9 mouse cellular contexts compared by ENCODE assay signal in genomic region chr12:84148622-84149012, GRCm38 (mm10). TPM values are rescaled to one million over a fixed set of nuclear protein-coding genes. Genes with fewer than 3 reads are reported as not detected.
DNase-seq lines count a peak whose midpoint lies in the region; ATAC-seq and TF ChIP-seq lines count a peak whose summit lies in the region.
"Had no signal": no experiment of that assay in that cellular context is flagged by ENCODE, and none has a peak within 500 bp of the region (broad histone marks: within the 10 kb centered on the region; RNA-seq: fewer than 3 reads in every experiment).

No protein-coding gene starts in this region.

- H3K9me3 ChIP-seq in embryonic facial prominence, embryonic 15.5 days (replicated peaks), result no peaks in the 10 kb centered on the region
- no peaks in the 10 kb centered on the region for H3K9me3 ChIP-seq in intestine, embryonic 15.5 days
- no peaks in the 10 kb centered on the region for H3K9me3 ChIP-seq in neural tube, embryonic 12.5 days

- no peaks in the 10 kb centered on the region for H3K27me3 ChIP-seq in embryonic facial prominence, embryonic 15.5 days
- H3K27me3 ChIP-seq in intestine, embryonic 15.5 days (replicated peaks), result no peaks in the 10 kb centered on the region
- no peaks in the 10 kb centered on the region for H3K27me3 ChIP-seq in neural tube, embryonic 12.5 days (replicated peaks)

- peak overlapping the region; percentile 84 for H3K27ac ChIP-seq in layer of hippocampus, adult 2 months
- H3K27ac ChIP-seq in embryonic facial prominence, embryonic 15.5 days (replicated peaks), result no peak overlapping the region
- H3K27ac ChIP-seq in intestine, embryonic 15.5 days, result no peak overlapping the region
- no peak overlapping the region for H3K27ac ChIP-seq in neural tube, embryonic 12.5 days

- no peak overlapping the region for H3K9ac ChIP-seq in embryonic facial prominence, embryonic 15.5 days
- H3K9ac ChIP-seq in intestine, embryonic 15.5 days, result peak overlapping the region; percentile 49; the same call in 1 of the 2 replicates
- H3K9ac ChIP-seq in neural tube, embryonic 12.5 days, result no peak overlapping the region

- H3K4me3 ChIP-seq in layer of hippocampus, adult 2 months, result peak overlapping the region; percentile 61
- H3K4me3 ChIP-seq in embryonic facial prominence, embryonic 15.5 days (replicated peaks), result peak overlapping the region; percentile 55
- peak overlapping the region; percentile 50 for H3K4me3 ChIP-seq in intestine, embryonic 15.5 days (replicated peaks)
- H3K4me3 ChIP-seq in neural tube, embryonic 12.5 days, result peak overlapping the region; percentile 59

- H3K4me1 ChIP-seq in embryonic facial prominence, embryonic 15.5 days, result peaks cover 19% of the 10 kb centered on the region
- peaks cover 22% of the 10 kb centered on the region for H3K4me1 ChIP-seq in intestine, embryonic 15.5 days (replicated peaks)
- H3K4me1 ChIP-seq in neural tube, embryonic 12.5 days, result peaks cover 19% of the 10 kb centered on the region

- no peak for ATAC-seq in embryonic facial prominence, embryonic 15.5 days (ENCODE audit: insufficient number of reproducible peaks, low FRiP score, low TSS enrichment, low read depth)
- no peak for ATAC-seq in intestine, embryonic 15.5 days
- 0 out of 2 replicates have a peak, but pooled peaks have one; percentile 26 for ATAC-seq in neural tube, embryonic 12.5 days (ENCODE audit: low FRiP score, low read depth)
- ATAC-seq in cerebellum, adult (ENCODE audit: insufficient number of reproducible peaks, low FRiP score, low TSS enrichment), result no peak

- peaks cover 21% of the 10 kb centered on the region for H3K36me3 ChIP-seq in embryonic facial prominence, embryonic 15.5 days
- peaks cover 10% of the 10 kb centered on the region; the same call in 1 of the 2 replicates for H3K36me3 ChIP-seq in intestine, embryonic 15.5 days
- peaks cover 17% of the 10 kb centered on the region for H3K36me3 ChIP-seq in neural tube, embryonic 12.5 days

- WGBS in embryonic facial prominence, embryonic 15.5 days, result 9% methylated on average over 10 of the region's 10 CpGs
- WGBS in intestine, embryonic 15.5 days, result 15% methylated on average over 10 of the region's 10 CpGs
- 6% methylated on average over 10 of the region's 10 CpGs for WGBS in neural tube, embryonic 12.5 days

- H3K4me2 ChIP-seq in embryonic facial prominence, embryonic 15.5 days (replicated peaks), result peak overlapping the region; percentile 85
- H3K4me2 ChIP-seq in intestine, embryonic 15.5 days (replicated peaks), result peak overlapping the region; percentile 94
- H3K4me2 ChIP-seq in neural tube, embryonic 12.5 days (replicated peaks), result peak overlapping the region; percentile 94

- DNase-seq in layer of hippocampus, adult 2 months (ENCODE audit: low spot score in 2 of 2), result no peak
- DNase-seq in layer of hippocampus, adult 9-10 months (ENCODE audit: low spot score), result no peak
- no peak for DNase-seq in retina, postnatal 1 day
- DNase-seq in cerebellum, adult 11 months, result no peak

- no peak for TF ChIP-seq CTCF in layer of hippocampus, adult 2 months (conservative IDR thresholded peaks at IDR 0.05)

RNA-seq across cellular contexts. Expression of gene Pnma1, which starts 0.3 kb away (rescaled TPM):
- total RNA-seq in layer of hippocampus, adult 2 months (2021), result 1 to 10 TPM; 2.8 to 3.8 TPM
- 1.8 and 3.0 TPM in 2 replicates for polyA plus RNA-seq in embryonic facial prominence, embryonic 15.5 days (2015; fragmentation: Nextera tagmentation; extraction: Ambion mirVana)
- 0.59 and 0.63 TPM in 2 replicates for polyA plus RNA-seq in intestine, embryonic 15.5 days (2015; fragmentation: Nextera tagmentation; extraction: Ambion mirVana)
- 2.8 and 3.2 TPM in 2 replicates for polyA plus RNA-seq in neural tube, embryonic 12.5 days (2016; fragmentation: Nextera tagmentation; extraction: Ambion mirVana)
- polyA plus RNA-seq: liver, adult 2 months had no signal

RNA-seq across cellular contexts. Expression of gene Dnal1, which starts 34.5 kb away (rescaled TPM):
- total RNA-seq in layer of hippocampus, adult 2 months (2021), result 100 to 1,000 TPM in 1 of 2 experiments, 10 to 100 TPM in 1; 99.1 to 101 TPM
- polyA plus RNA-seq in embryonic facial prominence, embryonic 15.5 days (2015; fragmentation: Nextera tagmentation; extraction: Ambion mirVana), result 6.0 and 6.3 TPM in 2 replicates
- 3.9 TPM in 2 replicates for polyA plus RNA-seq in intestine, embryonic 15.5 days (2015; fragmentation: Nextera tagmentation; extraction: Ambion mirVana)
- 6.6 and 7.0 TPM in 2 replicates for polyA plus RNA-seq in neural tube, embryonic 12.5 days (2016; fragmentation: Nextera tagmentation; extraction: Ambion mirVana)

RNA-seq across cellular contexts. Expression of gene Acot6, which starts 48.2 kb away (rescaled TPM):
- 1 to 10 TPM; 4.9 to 5.7 TPM for total RNA-seq in layer of hippocampus, adult 2 months (2021)
- 2.1 and 2.4 TPM in 2 replicates for polyA plus RNA-seq in embryonic facial prominence, embryonic 15.5 days (2015; fragmentation: Nextera tagmentation; extraction: Ambion mirVana)
- 2.0 and 2.1 TPM in 2 replicates for polyA plus RNA-seq in intestine, embryonic 15.5 days (2015; fragmentation: Nextera tagmentation; extraction: Ambion mirVana)
- 0.75 and 1.0 TPM in 2 replicates for polyA plus RNA-seq in neural tube, embryonic 12.5 days (2016; fragmentation: Nextera tagmentation; extraction: Ambion mirVana)
